In the genomic region with DNA sequence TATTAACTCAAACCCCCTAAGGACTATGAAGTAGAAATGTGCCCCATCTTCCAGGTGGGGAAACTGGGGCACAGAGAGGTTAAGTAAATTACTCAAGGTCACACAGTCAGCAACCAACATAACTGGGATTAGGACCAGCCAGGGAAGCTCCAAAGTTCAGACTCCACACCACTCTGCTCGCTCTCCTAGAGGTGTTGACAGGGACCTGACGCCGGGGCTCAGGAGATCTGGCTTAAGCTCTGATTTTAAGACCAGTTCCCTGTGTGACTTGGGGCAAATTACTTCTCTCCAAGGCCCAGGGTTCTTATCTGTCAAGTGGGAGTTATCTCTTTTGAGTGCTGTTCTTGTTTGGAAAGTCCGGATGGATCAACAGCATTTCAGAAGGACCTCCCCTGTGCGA, we compare ENCODE assay signal across 27 mouse cellular contexts. TPM values are rescaled to one million over a fixed set of nuclear protein-coding genes. Genes with fewer than 3 reads are reported as not detected.
DNase-seq lines count a peak whose midpoint lies in the region; ATAC-seq and TF ChIP-seq lines count a peak whose summit lies in the region.
"Had no signal": no experiment of that assay in that cellular context is flagged by ENCODE, and none has a peak within 500 bp of the region (broad histone marks: within the 10 kb centered on the region; RNA-seq: fewer than 3 reads in every experiment).

No protein-coding gene starts in this region.

- peaks cover 31% of the 10 kb centered on the region for H3K4me1 ChIP-seq in kidney, adult 2 months (ENCODE audit: control insufficient read depth, insufficient read depth, low read length)
- H3K4me1 ChIP-seq in kidney, embryonic 16.5 days (ENCODE audit: insufficient read depth, low read length): peaks cover 4% of the 10 kb centered on the region; the same call in 1 of the 2 replicates
- H3K4me1 ChIP-seq in midbrain, embryonic 11.5 days (ENCODE audit: control insufficient read depth, insufficient read depth, low read length): no peaks in the 10 kb centered on the region
- H3K4me1 ChIP-seq in midbrain, embryonic 10.5 days: no peaks in the 10 kb centered on the region
- H3K4me1 ChIP-seq: embryonic facial prominence, embryonic 10.5 days; embryonic facial prominence, embryonic 13.5 days; forebrain, embryonic 12.5 days; forebrain, embryonic 15.5 days had no signal

- H3K9ac ChIP-seq in kidney, embryonic 16.5 days (replicated peaks; ENCODE audit: low read length): no peak overlapping the region
- no peak overlapping the region for H3K9ac ChIP-seq in midbrain, embryonic 11.5 days (ENCODE audit: low read length)
- H3K9ac ChIP-seq: embryonic facial prominence, embryonic 13.5 days; forebrain, embryonic 12.5 days; forebrain, embryonic 15.5 days; heart, embryonic 13.5 days; hindbrain, embryonic 14.5 days had no signal

- peaks cover 1% of the 10 kb centered on the region; the same call in 1 of the 2 replicates for H3K36me3 ChIP-seq in kidney, adult 2 months (ENCODE audit: control insufficient read depth, insufficient read depth, low read length)
- H3K36me3 ChIP-seq in kidney, embryonic 16.5 days (ENCODE audit: insufficient read depth, low read length): no peaks in the 10 kb centered on the region
- H3K36me3 ChIP-seq in midbrain, embryonic 11.5 days (ENCODE audit: control insufficient read depth, insufficient read depth, low read length): no peaks in the 10 kb centered on the region
- H3K36me3 ChIP-seq in midbrain, embryonic 10.5 days: no peaks in the 10 kb centered on the region
- H3K36me3 ChIP-seq: embryonic facial prominence, embryonic 10.5 days; embryonic facial prominence, embryonic 13.5 days; forebrain, embryonic 12.5 days; forebrain, embryonic 15.5 days; heart, embryonic 10.5 days; heart, embryonic 13.5 days had no signal

- no peak for TF ChIP-seq POLR2A in kidney, adult 2 months (IDR thresholded peaks at IDR 0.05; ENCODE audit: low read depth, low read length)

- no peaks in the 10 kb centered on the region for H3K27me3 ChIP-seq in kidney, adult 2 months (replicated peaks; ENCODE audit: control insufficient read depth, insufficient read depth, low read length)
- H3K27me3 ChIP-seq in kidney, embryonic 16.5 days (ENCODE audit: insufficient read depth, low read length): no peaks in the 10 kb centered on the region
- no peaks in the 10 kb centered on the region for H3K27me3 ChIP-seq in midbrain, embryonic 11.5 days (ENCODE audit: control insufficient read depth, insufficient read depth, low read length)
- H3K27me3 ChIP-seq in midbrain, embryonic 10.5 days (ENCODE audit: low read depth, poor library complexity, severe bottlenecking): no peaks in the 10 kb centered on the region
- H3K27me3 ChIP-seq: embryonic facial prominence, embryonic 13.5 days; forebrain, embryonic 12.5 days; forebrain, embryonic 15.5 days had no signal

- 50% methylated on average over 5 of the region's 5 CpGs for WGBS in kidney, adult 2 months
- 81% methylated on average over 5 of the region's 5 CpGs for WGBS in kidney, embryonic 16.5 days
- WGBS in midbrain, embryonic 11.5 days: 81% methylated on average over 5 of the region's 5 CpGs
- WGBS in midbrain, embryonic 10.5 days: 82% methylated on average over 5 of the region's 5 CpGs

- TF ChIP-seq CTCF in kidney, adult 2 months (conservative IDR thresholded peaks at IDR 0.05; ENCODE audit: insufficient read depth, insufficient read length, low read depth, low read length): no peak

- no peak overlapping the region for H3K4me3 ChIP-seq in kidney, adult 2 months (ENCODE audit: insufficient read depth, low read depth, low read length)
- no peak overlapping the region for H3K4me3 ChIP-seq in kidney, embryonic 16.5 days (ENCODE audit: low read length)
- no peak overlapping the region for H3K4me3 ChIP-seq in midbrain, embryonic 11.5 days (ENCODE audit: low read depth, low read length)
- H3K4me3 ChIP-seq in midbrain, embryonic 10.5 days: no peak overlapping the region
- H3K4me3 ChIP-seq: embryonic facial prominence, embryonic 10.5 days; embryonic facial prominence, embryonic 13.5 days; erythroblast, embryonic 14.5 days; forebrain, embryonic 12.5 days; forebrain, embryonic 15.5 days; heart, adult 2 months; heart, embryonic 10.5 days; heart, embryonic 13.5 days had no signal

- H3K4me2 ChIP-seq in kidney, embryonic 16.5 days (replicated peaks; ENCODE audit: low read depth, low read length): no peak overlapping the region
- H3K4me2 ChIP-seq in midbrain, embryonic 11.5 days: no peak overlapping the region
- H3K4me2 ChIP-seq: embryonic facial prominence, embryonic 13.5 days; forebrain, embryonic 12.5 days; forebrain, embryonic 15.5 days; heart, embryonic 13.5 days; hindbrain, embryonic 14.5 days had no signal

- peak overlapping the region; percentile 88 for H3K27ac ChIP-seq in kidney, adult 2 months (ENCODE audit: insufficient read depth, low read depth, low read length)
- H3K27ac ChIP-seq in kidney, embryonic 16.5 days (ENCODE audit: low read length): peak overlapping the region; percentile 61; the same call in 1 of the 2 replicates
- no peak overlapping the region for H3K27ac ChIP-seq in midbrain, embryonic 11.5 days (ENCODE audit: low read depth, low read length)
- H3K27ac ChIP-seq in midbrain, embryonic 10.5 days (replicated peaks): no peak overlapping the region
- H3K27ac ChIP-seq: embryonic facial prominence, embryonic 10.5 days; embryonic facial prominence, embryonic 13.5 days; forebrain, embryonic 12.5 days; forebrain, embryonic 15.5 days; heart, adult 2 months; heart, embryonic 10.5 days; heart, embryonic 13.5 days; hindbrain, embryonic 14.5 days had no signal

- no peak for ATAC-seq in kidney, embryonic 16.5 days (ENCODE audit: low FRiP score, low TSS enrichment)
- ATAC-seq in midbrain, embryonic 11.5 days (ENCODE audit: low FRiP score): no peak
- ATAC-seq: activated CD4-positive, CD25-positive, alpha-beta regulatory T cell, adult 4 months; forebrain, embryonic 15.5 days had no signal

- DNase-seq in kidney, adult 2 months: peak; percentile 76
- no peak for DNase-seq in kidney, postnatal 4 days
- DNase-seq in kidney, adult 11 months: no peak
- DNase-seq in midbrain, embryonic 11.5 days (ENCODE audit: low spot score, missing footprints): peak; percentile 33
- no peak for DNase-seq in midbrain, embryonic 10.5 days (ENCODE audit: low spot score)
- DNase-seq: adrenal gland, adult 8-10 months; adrenal gland, postnatal 25 days; cerebellum, adult 11-12 months; cerebellum, adult 8-10 months; cerebellum, postnatal 36 days; embryo, embryonic 11 days; gastrocnemius, postnatal 25 days; heart, adult 2 months; heart, postnatal 14 days; heart, postnatal 4 days had no signal

- no peaks in the 10 kb centered on the region for H3K9me3 ChIP-seq in kidney, embryonic 16.5 days (ENCODE audit: low read length)
- no peaks in the 10 kb centered on the region for H3K9me3 ChIP-seq in midbrain, embryonic 11.5 days (ENCODE audit: control insufficient read depth, low read length)
- H3K9me3 ChIP-seq in midbrain, embryonic 10.5 days (replicated peaks): no peaks in the 10 kb centered on the region
- H3K9me3 ChIP-seq: embryonic facial prominence, embryonic 10.5 days; embryonic facial prominence, embryonic 13.5 days; forebrain, embryonic 12.5 days; forebrain, embryonic 15.5 days; heart, embryonic 10.5 days; heart, embryonic 13.5 days had no signal

RNA-seq across cellular contexts. Expression of gene Ttpal, which starts 42.9 kb away (rescaled TPM):
- polyA plus RNA-seq in kidney, adult 2 months (2012; rRNA removed): 11.3 and 12.0 TPM in 2 replicates
- 34.0 and 35.7 TPM in 2 replicates for polyA plus RNA-seq in kidney, embryonic 16.5 days (2015; fragmentation: Nextera tagmentation; extraction: Ambion mirVana)
- 39.9 and 44.5 TPM in 2 replicates for polyA plus RNA-seq in midbrain, embryonic 11.5 days (2014; fragmentation: Nextera tagmentation; extraction: Ambion mirVana)
- polyA plus RNA-seq in midbrain, embryonic 10.5 days (2016; fragmentation: Nextera tagmentation; extraction: Ambion mirVana): 29.9 and 38.4 TPM in 2 replicates

RNA-seq across cellular contexts. Expression of gene Hnf4a, which starts 52.6 kb away (rescaled TPM):
- polyA plus RNA-seq in kidney, adult 2 months (2012; rRNA removed): 354 and 376 TPM in 2 replicates
- polyA plus RNA-seq in kidney, embryonic 16.5 days (2015; fragmentation: Nextera tagmentation; extraction: Ambion mirVana): 25.0 and 25.8 TPM in 2 replicates
- polyA plus RNA-seq in midbrain, embryonic 11.5 days (2014; fragmentation: Nextera tagmentation; extraction: Ambion mirVana): not detected in 2 replicates
- 0.02 TPM in 1 of 2 replicates, not detected in the other for polyA plus RNA-seq in midbrain, embryonic 10.5 days (2016; fragmentation: Nextera tagmentation; extraction: Ambion mirVana)
- polyA plus RNA-seq: activated CD4-positive, CD25-positive, alpha-beta regulatory T cell, adult 4 months; cortical plate, adult 2 months; embryonic facial prominence, embryonic 10.5 days; embryonic facial prominence, embryonic 13.5 days; forebrain, embryonic 12.5 days; forebrain, embryonic 15.5 days; heart, adult 2 months; hindbrain, embryonic 11.5 days; hindbrain, embryonic 14.5 days had no signal

Comparison
In these comparisons a context has a peak if more than half of its experiments do, and no peak if none do; other contexts are left out.
1. DNase-seq: peak in kidney, adult 2 months (single experiment) and midbrain, embryonic 11.5 days (single experiment); none in kidney, postnatal 4 days (0 of 2), kidney, adult 11 months (single experiment) and midbrain, embryonic 10.5 days (single experiment).
2. H3K27ac ChIP-seq: peak in kidney, adult 2 months (single experiment) and kidney, embryonic 16.5 days (single experiment); none in midbrain, embryonic 11.5 days (single experiment) and midbrain, embryonic 10.5 days (single experiment).
3. RNA of gene Hnf4a, which starts 52.6 kb away (polyA plus RNA-seq): 354 to 376 TPM in kidney, adult 2 months and 25.0 to 25.8 TPM in kidney, embryonic 16.5 days; 0.02 TPM in midbrain, embryonic 10.5 days and not detected in midbrain, embryonic 11.5 days; every median in the first group is over 10 times any median in the second.